Mouse (Mus musculus) midbrain, postnatal 0 days (tissue): ENCODE measurements around the gene Rapgef1. TPM values are rescaled to one million over a fixed set of nuclear protein-coding genes. Genes with fewer than 3 reads are reported as not detected.

ENCODE experiments used
- ATAC-seq: fragments of 200-750 bp; cut with Nextera tagmentation; 2 replicates; pipeline ENCODE4 v1.8.0; 2017; ENCODE audit warnings: moderate number of reproducible peaks, mild to moderate bottlenecking, moderate TSS enrichment, moderate library complexity; ENCODE audit not compliant: low FRiP score
- DNase-seq: peaks from one replicate; pipeline ENCODE4 v3.0.0-alpha.2; 2015; ENCODE audit warnings: low spot score
- H3K27ac ChIP-seq: fragments of 300-500 bp; sonication (generic); 2 replicates; pipeline ENCODE4 v1.5.1; 2014; ENCODE audit warnings: low read depth, mild to moderate bottlenecking, low read length, mixed read lengths
- H3K27me3 ChIP-seq: fragments of 300-500 bp; sonication (generic); 2 replicates; pipeline ENCODE4 v1.6.1; 2014; ENCODE audit warnings: low read length, control low read depth, mixed read lengths; ENCODE audit not compliant: insufficient read depth
- H3K36me3 ChIP-seq: fragments of 300-500 bp; sonication (generic); 2 replicates; pipeline ENCODE4 v1.6.1; 2014; ENCODE audit warnings: low read length, control low read depth, mixed read lengths; ENCODE audit not compliant: insufficient read depth
- H3K4me1 ChIP-seq: fragments of 300-500 bp; sonication (generic); 2 replicates; pipeline ENCODE4 v1.6.1; 2014; ENCODE audit warnings: mild to moderate bottlenecking, control low read depth, antibody characterized with exemption, low read length, mixed read lengths; ENCODE audit not compliant: insufficient read depth
- H3K4me2 ChIP-seq: fragments of 300-500 bp; sonication (generic); 2 replicates; pipeline ENCODE4 v1.6.1; 2014; ENCODE audit warnings: low read depth, mild to moderate bottlenecking, low read length, mixed read lengths; ENCODE audit not compliant: poor library complexity, severe bottlenecking
- H3K4me3 ChIP-seq: fragments of 300-500 bp; sonication (generic); 2 replicates; pipeline ENCODE4 v1.5.1; 2014; ENCODE audit warnings: low read depth, mild to moderate bottlenecking, low read length, moderate library complexity
- H3K9ac ChIP-seq: fragments of 300-500 bp; sonication (generic); replicated peaks from 2 replicates; pipeline ENCODE4 v1.6.1; 2014; ENCODE audit warnings: mild to moderate bottlenecking, low read length, moderate library complexity, mixed read lengths; ENCODE audit not compliant: poor library complexity, severe bottlenecking
- H3K9me3 ChIP-seq: fragments of 300-500 bp; sonication (generic); 2 replicates; pipeline ENCODE4 v1.6.1; 2016; ENCODE audit warnings: low read length, control low read depth
- CTCF ChIP-seq: IDR thresholded peaks from 2 replicates; pipeline ENCODE4 v1.5.1; 2016; ENCODE audit warnings: antibody characterized with exemption, mild to moderate bottlenecking
- WGBS: fragments of 180-500 bp; shearing (Covaris S2); extraction: QIAGEN DNeasy Blood & Tissue Kit; methylation state at CpG from one replicate; pipeline ENCODE4 v1.1.7; 2014; 5-methylcytosine and 5-hydroxymethylcytosine counted together
- polyA plus RNA-seq: library from polyadenylated mRNA; unstranded; fragments of >200 nt; fragmentation: Nextera tagmentation; extraction: Ambion mirVana; gene quantifications from 2 replicates; pipeline ENCODE4 v1.2.1, GENCODE M21; 2015
- total RNA-seq: library from RNA; depleted of rRNA; stranded (reverse); fragments of >200 nt; gene quantifications from 2 replicates; pipeline ENCODE4 v1.2.3, GENCODE M21; 2014

Rapgef1 gene
- total and polyA plus RNA-seq, 2 experiments from 2014 or later: 16.2 to 109 TPM

DNA sequence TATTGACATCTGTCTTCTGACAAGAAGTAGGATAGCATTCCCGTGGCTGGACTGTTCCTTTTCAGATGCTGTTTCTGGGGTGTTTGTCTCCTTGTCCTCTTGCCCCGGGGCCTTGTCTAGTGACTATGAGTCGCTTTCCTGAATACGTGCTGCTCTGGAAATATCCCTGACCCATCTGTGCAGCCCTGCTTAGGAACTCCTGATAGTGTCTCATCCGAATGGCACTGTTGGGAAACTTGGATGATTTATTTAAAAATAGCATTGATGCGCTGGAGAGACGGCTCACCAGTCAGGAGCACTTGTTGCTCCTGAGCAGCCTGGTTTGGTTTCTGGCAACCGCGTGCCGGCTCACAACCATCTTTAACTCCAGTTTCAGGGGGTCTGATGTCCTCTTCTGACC lies 1.6 kb downstream of the Rapgef1 start:
- Histone ChIP-seq H3K36me3 (no peaks in the 10 kb centered on the region), H3K4me1 (peaks cover 7% of the 10 kb centered on the region), H3K9ac (0 out of 2 replicates have a peak overlapping the region, but pooled peaks have one; percentile 84), H3K27ac (no peak overlapping the region), H3K27me3 (no peaks in the 10 kb centered on the region), H3K4me3 (peak overlapping the region; percentile 86; the same call in 1 of the 2 replicates), H3K4me2 (peak overlapping the region; percentile 79), H3K9me3 (no peaks in the 10 kb centered on the region)
- no peak for TF ChIP-seq CTCF
- WGBS: 73% methylated on average over 10 of the region's 10 CpGs
- DNase-seq (no peak), ATAC-seq (no peak)

DNA sequence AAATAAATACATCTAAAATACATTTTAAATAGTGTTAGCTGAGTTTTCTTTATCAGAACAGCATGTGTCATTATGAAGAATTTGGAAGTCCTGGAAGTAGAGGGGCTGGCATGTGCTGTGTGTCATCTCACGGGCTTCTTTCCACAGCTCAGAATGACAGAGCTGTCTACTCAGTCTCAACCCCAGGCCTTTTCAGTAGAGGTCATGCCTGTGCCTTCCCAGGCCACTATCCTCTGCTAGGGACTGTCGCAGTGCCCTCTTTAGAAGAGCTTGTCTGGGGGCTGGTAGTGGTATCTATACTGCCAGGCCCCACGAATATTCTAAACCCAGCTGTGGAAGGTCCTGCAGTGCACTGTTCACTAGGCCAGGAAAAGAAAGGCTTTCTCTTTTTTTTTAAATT lies 2.1 kb downstream of the Rapgef1 start:
- ATAC-seq (no peak), DNase-seq (no peak)
- Histone ChIP-seq H3K9ac (0 out of 2 replicates have a peak overlapping the region, but pooled peaks have one; percentile 33), H3K27ac (no peak overlapping the region), H3K4me1 (peaks cover 7% of the 10 kb centered on the region), H3K4me2 (peak overlapping the region; percentile 79), H3K4me3 (peak overlapping the region; percentile 86; the same call in 1 of the 2 replicates), H3K27me3 (no peaks in the 10 kb centered on the region), H3K36me3 (no peaks in the 10 kb centered on the region), H3K9me3 (no peaks in the 10 kb centered on the region)
- TF ChIP-seq CTCF: no peak
- WGBS: 94% methylated on average over 3 of the region's 3 CpGs

DNA sequence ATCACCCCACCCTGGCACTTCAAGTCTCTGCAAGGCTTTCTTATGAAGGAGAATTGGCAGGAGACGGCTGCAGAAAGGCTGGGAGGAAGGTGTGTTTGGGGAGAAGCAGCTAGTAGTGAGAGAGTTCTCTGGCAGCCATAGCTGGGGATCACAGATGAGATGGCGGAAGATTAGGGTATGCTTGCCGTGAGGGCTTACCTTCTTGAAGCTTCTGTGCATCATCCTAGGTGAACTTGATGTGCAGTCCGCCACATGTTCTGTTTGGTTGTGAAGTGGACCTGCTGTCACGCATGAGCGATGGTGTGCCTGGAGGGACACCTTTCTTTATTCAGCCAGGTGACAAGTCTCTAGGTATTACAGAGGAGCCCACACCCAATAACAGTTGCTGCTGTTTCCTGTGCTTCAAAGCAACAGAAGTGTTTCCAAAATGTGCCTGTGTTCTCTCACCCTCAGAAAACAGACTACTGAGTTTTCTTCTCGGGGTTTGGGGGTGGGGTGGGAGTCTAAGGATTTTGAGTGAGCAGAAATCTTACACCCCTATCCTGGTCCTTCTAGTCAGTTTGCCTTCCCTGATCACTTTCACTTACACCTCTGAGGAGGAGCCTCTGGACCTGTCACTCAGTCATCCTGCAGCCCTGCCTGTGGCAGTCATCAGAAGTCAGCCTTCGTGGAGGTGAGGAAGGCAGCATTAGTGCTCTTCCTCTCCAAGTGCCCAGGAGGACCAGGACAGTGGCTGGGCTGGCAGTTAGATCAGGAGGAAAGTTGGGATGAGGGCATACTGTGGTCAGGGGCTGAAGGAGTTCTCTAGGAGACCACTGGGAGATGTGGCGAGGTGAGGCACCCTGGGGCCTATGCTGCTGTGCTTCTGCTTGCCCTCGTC lies 2.8 kb downstream of the Rapgef1 start:
- ATAC-seq: no peak
- WGBS: 89% methylated on average over 10 of the region's 10 CpGs
- H3K4me1 ChIP-seq: peaks cover 7% of the 10 kb centered on the region
- H3K9ac ChIP-seq: no peak overlapping the region
- H3K9me3 ChIP-seq: no peaks in the 10 kb centered on the region
- no peak for DNase-seq
- no peaks in the 10 kb centered on the region for H3K36me3 ChIP-seq
- no peak overlapping the region for H3K4me3 ChIP-seq
- H3K27me3 ChIP-seq: no peaks in the 10 kb centered on the region
- TF ChIP-seq CTCF: no peak
- H3K4me2 ChIP-seq: no peak overlapping the region
- no peak overlapping the region for H3K27ac ChIP-seq

DNA sequence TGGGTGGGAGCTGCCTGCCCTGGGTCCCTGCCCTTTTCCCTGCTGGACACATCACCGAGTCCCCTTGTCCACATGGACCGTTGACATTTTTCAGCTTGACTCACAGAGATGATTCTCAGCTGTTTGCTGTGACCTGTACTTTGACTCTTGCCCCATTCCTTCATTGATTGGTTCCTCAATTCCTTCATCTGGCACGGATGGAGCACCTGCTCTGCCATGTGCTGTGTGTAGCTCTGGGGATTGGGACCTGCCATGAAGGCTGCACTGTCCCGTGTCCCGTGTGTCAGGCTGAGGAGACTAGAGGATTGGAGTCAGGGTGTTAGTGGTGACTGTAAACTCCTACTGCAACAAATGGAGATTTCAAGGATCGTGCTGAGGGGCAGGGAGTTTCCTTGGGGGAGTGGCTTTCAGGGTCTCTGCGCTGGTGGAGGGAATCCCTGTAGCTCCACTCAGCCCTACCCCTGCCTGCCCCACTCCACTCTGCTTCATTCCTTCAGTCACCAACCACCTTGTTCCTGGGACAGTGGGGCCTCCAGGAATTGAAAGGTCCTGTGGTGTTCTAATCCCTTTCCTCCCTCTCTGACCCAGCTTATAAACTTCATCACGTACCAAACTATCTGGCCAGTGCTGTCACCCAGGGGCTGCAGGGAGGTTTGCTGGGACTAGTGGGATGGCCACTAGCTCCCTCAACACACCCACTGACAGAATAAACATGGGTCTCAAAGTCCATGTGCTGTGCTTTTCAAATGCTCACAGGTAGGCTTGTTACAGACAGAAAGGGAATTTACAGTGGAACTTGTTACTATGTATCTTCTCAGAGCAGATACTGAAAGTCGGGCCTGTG lies 3.9 kb downstream of the Rapgef1 start:
- H3K4me2 ChIP-seq: no peak overlapping the region
- no peaks in the 10 kb centered on the region for H3K36me3 ChIP-seq
- DNase-seq (no peak), ATAC-seq (no peak)
- no peak for TF ChIP-seq CTCF
- no peaks in the 10 kb centered on the region for H3K27me3 ChIP-seq
- H3K9me3 ChIP-seq: no peaks in the 10 kb centered on the region
- H3K9ac ChIP-seq: no peak overlapping the region
- no peak overlapping the region for H3K4me3 ChIP-seq
- H3K4me1 ChIP-seq: peaks cover 7% of the 10 kb centered on the region
- 77% methylated on average over 9 of the region's 9 CpGs for WGBS
- no peak overlapping the region for H3K27ac ChIP-seq

DNA sequence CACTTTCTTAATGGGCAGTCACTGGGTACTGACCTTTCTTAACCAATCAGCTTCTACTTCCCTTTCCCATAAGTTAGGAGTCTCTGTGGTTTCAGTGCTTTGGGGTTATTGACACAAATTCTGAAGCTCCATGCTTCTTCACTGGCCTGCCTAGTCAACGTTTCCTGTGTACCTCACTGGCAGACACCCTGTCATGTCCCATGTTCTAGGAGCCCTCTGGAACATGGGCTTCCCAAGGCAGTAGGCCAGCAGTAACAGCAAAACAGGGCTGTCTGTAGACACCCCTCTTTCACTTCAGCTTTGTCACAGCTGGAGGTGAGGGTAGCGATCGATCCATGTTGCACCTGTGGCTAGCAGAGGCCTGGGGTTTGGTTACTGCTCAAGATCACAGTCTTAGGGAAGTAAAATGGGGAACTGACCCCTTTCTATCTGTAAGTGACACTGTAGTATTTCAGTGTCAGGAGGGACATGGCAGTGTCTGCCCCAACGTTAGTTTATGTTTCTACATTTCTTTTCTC lies 4.6 kb downstream of the Rapgef1 start:
- H3K9me3 ChIP-seq: no peaks in the 10 kb centered on the region
- H3K9ac ChIP-seq: no peak overlapping the region
- H3K36me3 ChIP-seq: no peaks in the 10 kb centered on the region
- DNase-seq (no peak), ATAC-seq (no peak)
- no peak overlapping the region for H3K4me2 ChIP-seq
- H3K4me1 ChIP-seq: peaks cover 7% of the 10 kb centered on the region
- no peak for TF ChIP-seq CTCF
- H3K4me3 ChIP-seq: no peak overlapping the region
- 88% methylated on average over 4 of the region's 4 CpGs for whole genome bisulfite sequencing
- H3K27ac ChIP-seq: no peak overlapping the region
- H3K27me3 ChIP-seq: no peaks in the 10 kb centered on the region
